Mouse (Mus musculus): ENCODE results near the gene Atpaf1.

The Atpaf1 gene

GRCm38 (mm10) chr4:115847377-115847776 lies 62.8 kb downstream of the Atpaf1 start:
- DNase-seq (ENCODE audit: low read depth in 2 of 2, low spot score in 2 of 2), result no peak

- no peak for DNase-seq (ENCODE audit: low read depth in 2 of 2, low spot score in 2 of 2)
These were observed 63.5 kb downstream of the Atpaf1 start for GRCm38 (mm10) chr4:115848083-115848482.

GRCm38 (mm10) chr4:115848990-115849677 lies 64.5 kb downstream of the Atpaf1 start:
- DNase-seq (ENCODE audit: low read depth in 2 of 2, low spot score in 2 of 2), result no peak

GRCm38 (mm10) chr4:115850111-115850510 lies 65.5 kb downstream of the Atpaf1 start:
- no peak for DNase-seq (ENCODE audit: low read depth in 2 of 2, low spot score in 2 of 2)

- DNase-seq (ENCODE audit: low read depth in 2 of 2, low spot score in 2 of 2), result no peak
These were observed 66.0 kb downstream of the Atpaf1 start for GRCm38 (mm10) chr4:115850631-115851030.

GRCm38 (mm10) chr4:115851569-115851968 lies 67.0 kb downstream of the Atpaf1 start:
- no peak for DNase-seq (ENCODE audit: low read depth in 2 of 2, low spot score in 2 of 2)

- no peak for DNase-seq (ENCODE audit: low read depth in 2 of 2, low spot score in 2 of 2)
These were observed 70.5 kb downstream of the Atpaf1 start for GRCm38 (mm10) chr4:115855100-115855499.

GRCm38 (mm10) chr4:115855609-115856008 lies 71.0 kb downstream of the Atpaf1 start:
- no peak for DNase-seq (ENCODE audit: low read depth in 2 of 2, low spot score in 2 of 2)

GRCm38 (mm10) chr4:115856282-115856681 lies 71.7 kb downstream of the Atpaf1 start:
- no peak for DNase-seq (ENCODE audit: low read depth in 2 of 2, low spot score in 2 of 2)

- DNase-seq (ENCODE audit: low read depth in 2 of 2, low spot score in 2 of 2), result no peak
These were observed 72.8 kb downstream of the Atpaf1 start for GRCm38 (mm10) chr4:115857293-115857883.

- no peak for DNase-seq (ENCODE audit: low read depth in 2 of 2, low spot score in 2 of 2)
These were observed 78.7 kb downstream of the Atpaf1 start for GRCm38 (mm10) chr4:115863352-115863751.

- no peak for DNase-seq (ENCODE audit: low read depth in 2 of 2, low spot score in 2 of 2)
These were observed 79.3 kb downstream of the Atpaf1 start for GRCm38 (mm10) chr4:115863880-115864279.

Measured in CD8-positive naive resting alpha-beta T cell, adult 2 months (primary cell).